Mouse (Mus musculus): ENCODE data around the gene Kalrn. TPM values are rescaled to one million over a fixed set of nuclear protein-coding genes. Genes with fewer than 3 reads are reported as not detected.

The Kalrn gene
- polyA plus RNA-seq, 1 experiment, result 0.15 TPM

DNA sequence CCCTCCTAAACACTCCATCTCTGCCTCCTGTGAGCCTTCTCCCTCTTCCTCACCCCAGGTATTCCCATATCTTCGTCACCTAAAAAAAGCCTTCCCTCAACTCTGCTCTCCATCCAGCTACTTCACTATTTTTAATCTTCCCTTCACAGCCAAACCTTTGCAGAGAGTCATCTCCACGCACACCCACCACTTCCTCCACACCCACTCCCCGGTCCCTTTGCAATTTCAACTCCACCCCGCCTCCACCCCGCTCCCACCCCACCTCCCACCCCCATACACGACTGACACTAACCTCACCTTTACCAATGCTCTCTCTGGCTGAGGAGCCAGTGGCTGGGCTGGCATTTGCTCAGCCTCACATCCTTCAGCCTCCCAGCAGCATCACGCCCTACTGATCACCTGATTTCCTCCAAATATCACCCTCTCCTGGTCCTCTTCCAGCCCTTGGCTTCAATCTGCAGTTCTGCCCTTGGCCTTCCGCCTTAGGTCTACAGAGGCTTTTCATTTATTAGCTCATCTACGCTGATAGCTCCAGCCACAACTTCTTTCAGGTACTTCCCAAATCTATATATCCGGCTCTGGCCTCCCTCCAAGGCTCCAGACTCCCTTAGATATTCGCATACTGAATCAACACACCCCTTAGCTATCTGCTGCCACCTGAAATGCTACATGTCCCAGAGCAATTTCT, 9.6 kb downstream of the Kalrn start:
- Histone ChIP-seq H3K36me3 (ENCODE audit: control insufficient read depth) (no peaks in the 10 kb centered on the region), H3K27me3 (ENCODE audit: control insufficient read depth) (peaks cover 4% of the 10 kb centered on the region)

DNA sequence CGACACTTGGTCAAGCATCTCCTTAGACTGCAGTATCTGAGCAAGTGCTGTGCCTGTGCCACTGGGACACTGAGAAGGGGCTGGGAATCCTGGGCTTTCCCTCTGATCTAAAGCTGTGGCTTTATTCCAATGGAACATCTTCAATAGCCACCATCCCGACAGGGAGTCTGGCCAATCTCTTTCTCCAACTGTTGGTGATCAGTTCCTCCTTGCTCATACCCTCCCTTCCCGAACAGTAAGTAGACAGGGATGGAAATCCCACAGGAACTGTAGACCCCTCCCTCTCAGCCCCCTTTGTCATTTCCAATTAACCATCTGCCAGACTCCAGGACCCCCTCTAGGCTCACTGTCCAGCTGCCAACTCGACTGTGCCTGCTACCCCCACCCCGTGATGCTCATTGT, 11.6 kb downstream of the Kalrn start:
- Histone ChIP-seq H3K36me3 (ENCODE audit: control insufficient read depth) (no peaks in the 10 kb centered on the region), H3K4me3 (replicated peaks) (no peak overlapping the region), H3K9me3 (ENCODE audit: control insufficient read depth, low read length) (no peaks in the 10 kb centered on the region), H3K4me1 (ENCODE audit: control insufficient read depth) (no peaks in the 10 kb centered on the region), H3K27me3 (ENCODE audit: control insufficient read depth) (no peaks in the 10 kb centered on the region)
- TF ChIP-seq GATA1 (IDR thresholded peaks at IDR 0.05; ENCODE audit: low read length) (no peak), TAL1 (IDR thresholded peaks at IDR 0.05; ENCODE audit: low read length) (no peak)

More for the DNA sequence above, 9.6 kb downstream of the Kalrn start:
- no peaks in the 10 kb centered on the region for H3K9me3 ChIP-seq (ENCODE audit: control insufficient read depth, low read length)
- no peaks in the 10 kb centered on the region for H3K4me1 ChIP-seq (ENCODE audit: control insufficient read depth)
- TF ChIP-seq TAL1 (IDR thresholded peaks at IDR 0.05; ENCODE audit: low read length), result no peak
- TF ChIP-seq GATA1 (IDR thresholded peaks at IDR 0.05; ENCODE audit: low read length), result no peak
- no peak overlapping the region for H3K4me3 ChIP-seq (replicated peaks)

DNA sequence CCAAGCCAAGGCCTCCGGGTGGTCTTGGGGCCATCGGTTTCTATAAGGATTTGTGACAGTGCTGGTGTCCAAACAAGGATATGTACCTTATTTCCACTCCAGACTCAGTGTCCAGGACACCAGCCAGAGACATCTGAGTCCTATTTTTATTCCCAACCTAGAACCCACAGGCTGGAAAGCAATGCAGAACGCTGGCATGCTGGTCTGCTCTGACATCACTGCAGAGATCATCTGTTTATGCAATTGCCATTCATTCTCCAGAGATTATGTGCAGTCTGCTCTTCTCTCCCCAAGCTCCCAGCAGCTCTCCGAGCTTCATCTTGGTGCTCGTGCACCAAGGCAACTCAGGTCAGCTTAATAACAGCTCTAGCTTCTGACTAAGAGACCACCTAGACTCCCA, 12.5 kb downstream of the Kalrn start:
- Histone ChIP-seq H3K36me3 (ENCODE audit: control insufficient read depth) (no peaks in the 10 kb centered on the region), H3K4me3 (replicated peaks) (no peak overlapping the region), H3K4me1 (ENCODE audit: control insufficient read depth) (no peaks in the 10 kb centered on the region), H3K27me3 (ENCODE audit: control insufficient read depth) (no peaks in the 10 kb centered on the region), H3K9me3 (ENCODE audit: control insufficient read depth, low read length) (no peaks in the 10 kb centered on the region)
- TF ChIP-seq GATA1 (IDR thresholded peaks at IDR 0.05; ENCODE audit: low read length), result no peak
- TF ChIP-seq TAL1 (IDR thresholded peaks at IDR 0.05; ENCODE audit: low read length), result no peak

DNA sequence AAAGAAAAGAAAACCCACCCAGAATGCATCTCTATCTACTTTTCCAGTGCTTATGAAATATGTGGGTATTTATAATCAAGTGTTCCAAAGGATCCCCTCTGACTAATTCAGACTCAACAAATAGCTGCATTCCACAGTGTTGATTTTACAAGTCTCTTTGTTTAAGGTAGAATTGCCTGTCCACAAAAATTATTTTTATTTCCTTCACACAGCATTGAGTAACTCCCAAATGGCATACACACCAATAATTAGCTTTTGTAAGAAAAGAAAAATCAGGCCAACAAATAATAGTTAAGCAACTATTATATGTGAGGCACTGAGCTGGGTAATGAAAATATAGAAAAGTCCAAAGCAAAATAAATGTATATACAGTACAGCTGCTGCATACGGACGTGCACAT, 12.9 kb downstream of the Kalrn start:
- no peak for TF ChIP-seq GATA1 (IDR thresholded peaks at IDR 0.05; ENCODE audit: low read length)
- TF ChIP-seq TAL1 (IDR thresholded peaks at IDR 0.05; ENCODE audit: low read length), result no peak
- no peaks in the 10 kb centered on the region for H3K36me3 ChIP-seq (ENCODE audit: control insufficient read depth)
- no peaks in the 10 kb centered on the region for H3K4me1 ChIP-seq (ENCODE audit: control insufficient read depth)
- H3K9me3 ChIP-seq (ENCODE audit: control insufficient read depth, low read length), result no peaks in the 10 kb centered on the region
- H3K27me3 ChIP-seq (ENCODE audit: control insufficient read depth), result no peaks in the 10 kb centered on the region
- no peak overlapping the region for H3K4me3 ChIP-seq (replicated peaks)

DNA sequence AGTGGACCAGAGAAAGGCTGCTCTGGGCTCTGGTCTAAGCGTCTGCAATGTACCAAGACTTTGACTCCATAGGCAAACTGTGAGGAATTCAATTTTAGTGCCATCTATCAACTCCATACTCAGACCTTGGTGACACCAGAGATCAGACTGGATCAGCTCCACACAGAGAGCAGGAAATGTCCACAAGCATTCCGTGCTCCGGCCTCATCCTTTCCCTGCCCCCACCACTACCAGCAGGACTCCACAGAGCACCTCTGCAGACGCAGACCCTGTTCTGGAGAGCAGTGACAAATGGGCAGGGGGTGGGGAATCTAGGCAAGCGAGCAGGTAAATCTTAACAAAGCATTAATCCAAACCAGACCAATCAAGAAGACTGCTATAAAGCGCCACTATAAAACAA, 15.4 kb downstream of the Kalrn start:
- H3K9me3 ChIP-seq (ENCODE audit: control insufficient read depth, low read length), result no peaks in the 10 kb centered on the region
- H3K4me3 ChIP-seq (replicated peaks), result no peak overlapping the region
- TF ChIP-seq GATA1 (IDR thresholded peaks at IDR 0.05; ENCODE audit: low read length) (no peak), TAL1 (IDR thresholded peaks at IDR 0.05; ENCODE audit: low read length) (no peak)
- H3K27me3 ChIP-seq (ENCODE audit: control insufficient read depth), result no peaks in the 10 kb centered on the region
- H3K4me1 ChIP-seq (ENCODE audit: control insufficient read depth), result no peaks in the 10 kb centered on the region
- H3K36me3 ChIP-seq (ENCODE audit: control insufficient read depth), result no peaks in the 10 kb centered on the region

DNA sequence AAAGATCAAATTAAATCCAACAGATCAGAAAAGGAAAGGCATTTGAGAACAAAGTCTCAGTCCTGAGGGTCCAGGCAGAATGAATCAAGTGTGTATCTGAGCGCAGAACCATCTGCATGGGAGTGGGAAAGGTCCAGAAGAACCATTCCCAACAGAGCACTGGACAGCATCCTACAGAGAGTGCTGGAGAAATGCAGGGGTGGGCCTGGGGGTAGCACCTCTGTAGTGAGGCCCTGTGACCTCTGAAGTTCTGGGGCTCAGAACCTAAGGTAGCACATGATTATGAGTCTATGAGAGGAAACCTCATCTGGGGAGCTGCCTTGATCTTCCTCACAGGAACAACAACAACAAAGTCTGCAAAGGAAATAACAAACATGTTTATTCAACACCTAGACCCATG, 20.6 kb downstream of the Kalrn start:
- no peaks in the 10 kb centered on the region for H3K36me3 ChIP-seq (ENCODE audit: control insufficient read depth)
- no peaks in the 10 kb centered on the region for H3K4me1 ChIP-seq (ENCODE audit: control insufficient read depth)
- no peaks in the 10 kb centered on the region for H3K9me3 ChIP-seq (ENCODE audit: control insufficient read depth, low read length)
- TF ChIP-seq GATA1 (IDR thresholded peaks at IDR 0.05; ENCODE audit: low read length), result no peak
- TF ChIP-seq TAL1 (IDR thresholded peaks at IDR 0.05; ENCODE audit: low read length), result no peak
- H3K27me3 ChIP-seq (ENCODE audit: control insufficient read depth), result no peaks in the 10 kb centered on the region
- H3K4me3 ChIP-seq (replicated peaks), result no peak overlapping the region

DNA sequence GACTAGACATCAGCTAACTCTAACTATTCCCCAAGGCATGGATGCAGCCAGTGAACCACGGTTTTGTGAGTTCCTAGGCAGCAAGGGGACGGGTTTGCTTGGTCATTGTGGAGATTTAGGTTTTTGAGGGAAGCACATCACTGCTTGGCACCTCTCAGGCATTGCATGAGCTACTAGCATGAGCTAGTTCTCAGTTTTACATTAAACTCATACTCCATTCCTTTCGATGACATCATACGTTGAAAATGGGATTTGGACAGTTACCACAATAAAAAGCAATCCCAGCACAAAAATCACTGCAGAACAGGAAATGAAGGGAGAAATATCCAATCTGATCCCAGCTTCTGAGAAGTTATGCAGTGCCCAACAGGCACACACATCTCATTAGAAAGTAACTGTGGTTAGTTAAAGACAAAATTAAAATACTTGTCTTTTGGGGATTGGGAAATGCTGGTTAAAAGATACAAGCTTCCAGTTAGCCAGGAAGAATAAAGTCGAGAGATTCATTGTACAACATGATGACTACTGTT, 23.8 kb downstream of the Kalrn start:
- no peak overlapping the region for H3K4me3 ChIP-seq (replicated peaks)
- H3K4me1 ChIP-seq (ENCODE audit: control insufficient read depth), result no peaks in the 10 kb centered on the region
- no peaks in the 10 kb centered on the region for H3K36me3 ChIP-seq (ENCODE audit: control insufficient read depth)
- TF ChIP-seq TAL1 (IDR thresholded peaks at IDR 0.05; ENCODE audit: low read length) (no peak), GATA1 (IDR thresholded peaks at IDR 0.05; ENCODE audit: low read length) (no peak)
- no peaks in the 10 kb centered on the region for H3K9me3 ChIP-seq (ENCODE audit: control insufficient read depth, low read length)
- H3K27me3 ChIP-seq (ENCODE audit: control insufficient read depth), result no peaks in the 10 kb centered on the region

DNA sequence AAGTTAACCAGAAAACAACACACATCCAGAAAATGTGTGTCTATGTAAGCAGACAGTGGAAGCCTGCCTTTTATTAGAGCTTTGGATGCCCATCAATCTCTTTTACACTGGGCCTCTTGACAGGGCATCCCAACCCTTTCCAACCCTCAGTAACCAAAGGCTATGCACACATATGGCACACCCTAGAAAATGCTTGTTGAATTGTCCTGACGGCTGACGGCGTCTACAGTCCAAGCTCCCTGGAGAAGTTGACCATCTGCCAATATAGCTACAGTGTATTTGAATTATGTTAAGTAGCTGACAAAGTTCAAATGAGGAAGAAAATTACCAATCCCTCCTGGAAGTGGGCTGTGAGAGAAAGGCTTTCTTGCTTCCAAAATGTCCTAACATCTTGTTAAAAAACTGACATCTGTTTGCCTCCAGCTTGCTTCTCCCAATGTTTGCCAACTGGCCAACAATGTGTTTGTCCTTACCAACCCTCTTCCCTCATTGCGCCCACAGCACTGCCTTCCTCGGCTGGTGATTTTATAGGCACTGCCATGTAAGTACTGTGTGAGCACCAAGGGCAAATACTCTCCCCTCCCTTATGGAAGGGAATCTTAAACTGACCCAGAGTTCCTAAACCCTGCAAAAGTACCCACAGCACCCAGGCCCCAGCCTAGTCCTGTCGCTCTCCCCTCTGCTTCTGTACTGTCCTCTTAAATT, 26.4 kb downstream of the Kalrn start:
- H3K27me3 ChIP-seq (ENCODE audit: control insufficient read depth), result no peaks in the 10 kb centered on the region
- no peaks in the 10 kb centered on the region for H3K9me3 ChIP-seq (ENCODE audit: control insufficient read depth, low read length)
- no peak for TF ChIP-seq TAL1 (IDR thresholded peaks at IDR 0.05; ENCODE audit: low read length)
- TF ChIP-seq GATA1 (IDR thresholded peaks at IDR 0.05; ENCODE audit: low read length), result no peak
- H3K4me3 ChIP-seq (replicated peaks), result no peak overlapping the region
- H3K4me1 ChIP-seq (ENCODE audit: control insufficient read depth), result no peaks in the 10 kb centered on the region
- no peaks in the 10 kb centered on the region for H3K36me3 ChIP-seq (ENCODE audit: control insufficient read depth)

DNA sequence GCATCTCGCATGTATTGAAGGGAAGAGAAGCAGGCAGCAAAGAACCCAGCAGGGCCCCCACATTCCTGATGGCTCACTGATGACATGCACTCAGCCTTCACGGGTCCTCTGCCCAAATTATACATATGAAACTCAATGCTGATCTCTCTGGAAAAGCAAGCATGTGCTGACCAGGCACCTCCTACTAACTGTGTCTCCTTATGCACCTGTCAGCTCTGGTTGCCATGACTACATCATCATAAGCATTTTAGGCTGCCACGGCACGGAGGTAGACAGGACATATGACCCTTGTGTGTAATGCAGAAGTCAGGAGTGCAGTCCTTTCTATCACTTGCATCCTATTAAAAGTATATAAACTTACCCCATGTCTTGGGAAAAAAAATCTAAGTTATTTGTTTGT, 29.6 kb downstream of the Kalrn start:
- no peaks in the 10 kb centered on the region for H3K4me1 ChIP-seq (ENCODE audit: control insufficient read depth)
- H3K36me3 ChIP-seq (ENCODE audit: control insufficient read depth), result no peaks in the 10 kb centered on the region
- no peaks in the 10 kb centered on the region for H3K27me3 ChIP-seq (ENCODE audit: control insufficient read depth)
- TF ChIP-seq TAL1 (IDR thresholded peaks at IDR 0.05; ENCODE audit: low read length) (no peak), GATA1 (IDR thresholded peaks at IDR 0.05; ENCODE audit: low read length) (no peak)
- H3K9me3 ChIP-seq (ENCODE audit: control insufficient read depth, low read length), result no peaks in the 10 kb centered on the region
- H3K4me3 ChIP-seq (replicated peaks), result no peak overlapping the region
